ENCODE assay signal across 20 mouse cellular contexts in the genomic region with DNA sequence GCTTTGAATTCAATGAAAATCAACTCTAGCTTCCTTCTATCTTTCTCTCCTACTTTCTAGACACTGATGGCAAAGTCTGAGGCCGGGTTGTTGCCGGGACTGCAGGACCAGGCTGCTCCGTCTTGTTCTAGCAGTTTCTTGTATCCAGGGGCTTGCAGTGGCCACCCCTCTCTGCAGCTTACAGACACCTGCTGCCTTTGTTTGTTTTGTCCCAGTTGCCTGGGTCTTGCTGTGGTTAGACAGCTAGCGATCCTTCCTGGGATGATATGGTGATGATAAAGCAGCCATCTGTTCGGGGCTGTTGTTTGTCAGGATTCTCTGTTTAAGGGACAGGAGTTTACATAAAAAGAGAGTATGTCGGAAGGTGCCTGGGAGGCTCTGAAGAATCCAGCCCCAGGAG. TPM values are rescaled to one million over a fixed set of nuclear protein-coding genes. Genes with fewer than 3 reads are reported as not detected.
DNase-seq lines count a peak whose midpoint lies in the region; ATAC-seq and TF ChIP-seq lines count a peak whose summit lies in the region.
"Had no signal": no experiment of that assay in that cellular context is flagged by ENCODE, and none has a peak within 500 bp of the region (broad histone marks: within the 10 kb centered on the region; RNA-seq: fewer than 3 reads in every experiment).

No protein-coding gene starts in this region.

- H3K9ac ChIP-seq in heart, embryonic 11.5 days (ENCODE audit: low read depth, low read length), result no peak overlapping the region
- H3K9ac ChIP-seq in heart, postnatal 0 days (replicated peaks; ENCODE audit: low read depth, low read length), result no peak overlapping the region
- H3K9ac ChIP-seq in midbrain, embryonic 14.5 days (replicated peaks; ENCODE audit: low read length), result no peak overlapping the region
- H3K9ac ChIP-seq: forebrain, embryonic 13.5 days; hindbrain, embryonic 14.5 days; limb, embryonic 13.5 days; liver, embryonic 12.5 days; stomach, embryonic 15.5 days had no signal

- H3K27ac ChIP-seq in heart, embryonic 11.5 days (ENCODE audit: low read depth, low read length), result peak overlapping the region; percentile 54; the same call in 1 of the 2 replicates
- H3K27ac ChIP-seq in heart, postnatal 0 days (ENCODE audit: low read depth), result peak overlapping the region; percentile 30; the same call in 1 of the 2 replicates
- H3K27ac ChIP-seq in midbrain, embryonic 10.5 days (replicated peaks), result peak overlapping the region; percentile 64; the same call in 1 of the 2 replicates
- no peak overlapping the region for H3K27ac ChIP-seq in midbrain, embryonic 14.5 days (replicated peaks; ENCODE audit: low read depth, low read length)
- H3K27ac ChIP-seq: forebrain, embryonic 13.5 days; hindbrain, embryonic 14.5 days; limb, embryonic 13.5 days; liver, embryonic 12.5 days; stomach, embryonic 15.5 days had no signal

- intact Hi-C loops in heart, postnatal 25 days (cut with DNase I), result no loop called here
- intact Hi-C loops in heart, postnatal 14 days (cut with DNase I), result no loop called here

- TF ChIP-seq CTCF in heart, postnatal 0 days (IDR thresholded peaks at IDR 0.05; ENCODE audit: low read depth), result no peak

- no peak for TF ChIP-seq EP300 in heart, postnatal 0 days (IDR thresholded peaks at IDR 0.05; ENCODE audit: low read depth)

- peaks cover 25% of the 10 kb centered on the region; the same call in 1 of the 2 replicates for H3K36me3 ChIP-seq in heart, embryonic 11.5 days (ENCODE audit: control insufficient read depth, insufficient read depth, low read length)
- H3K36me3 ChIP-seq in heart, postnatal 0 days (replicated peaks; ENCODE audit: control insufficient read depth, insufficient read depth, low read length), result peaks cover 53% of the 10 kb centered on the region
- no peaks in the 10 kb centered on the region for H3K36me3 ChIP-seq in midbrain, embryonic 10.5 days
- no peaks in the 10 kb centered on the region for H3K36me3 ChIP-seq in midbrain, embryonic 14.5 days (ENCODE audit: control insufficient read depth, insufficient read depth, low read length)
- H3K36me3 ChIP-seq: limb, embryonic 13.5 days; liver, embryonic 12.5 days; stomach, embryonic 15.5 days had no signal

- WGBS in heart, embryonic 11.5 days (ENCODE audit: insufficient replicate concordance), result 19% methylated on average over 6 of the region's 6 CpGs
- 29% methylated on average over 6 of the region's 6 CpGs for WGBS in heart, postnatal 0 days
- 35% methylated on average over 6 of the region's 6 CpGs for WGBS in midbrain, embryonic 10.5 days
- WGBS in midbrain, embryonic 14.5 days, result 23% methylated on average over 6 of the region's 6 CpGs

- no peak overlapping the region for H3K4me2 ChIP-seq in heart, embryonic 11.5 days
- no peak overlapping the region for H3K4me2 ChIP-seq in heart, postnatal 0 days (ENCODE audit: low read depth, low read length)
- H3K4me2 ChIP-seq in midbrain, embryonic 14.5 days (ENCODE audit: low read length), result no peak overlapping the region
- H3K4me2 ChIP-seq: forebrain, embryonic 13.5 days; hindbrain, embryonic 14.5 days; limb, embryonic 13.5 days; liver, embryonic 12.5 days; stomach, embryonic 15.5 days had no signal

- no peaks in the 10 kb centered on the region for H3K27me3 ChIP-seq in heart, embryonic 11.5 days (ENCODE audit: control insufficient read depth, insufficient read depth, low read length)
- H3K27me3 ChIP-seq in heart, postnatal 0 days (ENCODE audit: control insufficient read depth, insufficient read depth, low read length), result no peaks in the 10 kb centered on the region
- no peaks in the 10 kb centered on the region for H3K27me3 ChIP-seq in midbrain, embryonic 10.5 days (ENCODE audit: low read depth, poor library complexity, severe bottlenecking)
- H3K27me3 ChIP-seq in midbrain, embryonic 14.5 days (ENCODE audit: control insufficient read depth, insufficient read depth, low read length), result no peaks in the 10 kb centered on the region
- H3K27me3 ChIP-seq: liver, embryonic 12.5 days; stomach, embryonic 15.5 days had no signal

- H3K4me1 ChIP-seq in heart, embryonic 11.5 days (ENCODE audit: control insufficient read depth, insufficient read depth, low read length), result peaks cover 43% of the 10 kb centered on the region
- H3K4me1 ChIP-seq in heart, postnatal 0 days (ENCODE audit: control insufficient read depth, insufficient read depth), result peaks cover 41% of the 10 kb centered on the region
- peaks cover 22% of the 10 kb centered on the region for H3K4me1 ChIP-seq in midbrain, embryonic 10.5 days
- H3K4me1 ChIP-seq in midbrain, embryonic 14.5 days (ENCODE audit: control insufficient read depth, insufficient read depth, low read length), result peaks cover 4% of the 10 kb centered on the region; the same call in 1 of the 2 replicates
- H3K4me1 ChIP-seq: limb, embryonic 13.5 days had no signal

- no peak for ATAC-seq in heart, embryonic 11.5 days (replicated peaks; ENCODE audit: insufficient number of reproducible peaks, low FRiP score, low TSS enrichment)
- no peak for ATAC-seq in heart, postnatal 0 days (ENCODE audit: insufficient read depth, low read depth)
- ATAC-seq in midbrain, embryonic 14.5 days (ENCODE audit: low FRiP score, low TSS enrichment), result no peak
- ATAC-seq: forebrain, embryonic 13.5 days; liver, embryonic 12.5 days; midbrain, embryonic 16.5 days had no signal

- no peak overlapping the region for H3K4me3 ChIP-seq in heart, embryonic 11.5 days (ENCODE audit: low read depth, low read length)
- no peak overlapping the region for H3K4me3 ChIP-seq in heart, postnatal 0 days (ENCODE audit: low read depth, low read length)
- H3K4me3 ChIP-seq in midbrain, embryonic 10.5 days, result no peak overlapping the region
- H3K4me3 ChIP-seq in midbrain, embryonic 14.5 days (replicated peaks; ENCODE audit: low read depth, low read length), result no peak overlapping the region
- H3K4me3 ChIP-seq: forebrain, embryonic 13.5 days; limb, embryonic 13.5 days; liver, embryonic 12.5 days; stomach, embryonic 15.5 days had no signal

- H3K9me3 ChIP-seq in heart, embryonic 11.5 days (replicated peaks; ENCODE audit: control insufficient read depth, low read length), result no peaks in the 10 kb centered on the region
- H3K9me3 ChIP-seq in heart, postnatal 0 days (replicated peaks; ENCODE audit: control insufficient read depth, low read length), result no peaks in the 10 kb centered on the region
- no peaks in the 10 kb centered on the region for H3K9me3 ChIP-seq in midbrain, embryonic 10.5 days (replicated peaks)
- no peaks in the 10 kb centered on the region for H3K9me3 ChIP-seq in midbrain, embryonic 14.5 days (ENCODE audit: control insufficient read depth, low read length)
- H3K9me3 ChIP-seq: forebrain, embryonic 13.5 days; limb, embryonic 13.5 days; liver, embryonic 12.5 days; stomach, embryonic 15.5 days had no signal

- DNase-seq in heart, postnatal 25 days (ENCODE audit: low spot score), result no peak
- no peak for DNase-seq in heart, postnatal 0 days (ENCODE audit: low spot score)
- no peak for DNase-seq in heart, postnatal 14 days
- no peak for DNase-seq in midbrain, embryonic 10.5 days (ENCODE audit: low spot score)
- DNase-seq in midbrain, embryonic 14.5 days, result no peak
- DNase-seq in embryo, embryonic 9.5 days (ENCODE audit: extremely low spot score), result no peak
- DNase-seq: adrenal gland, adult 2 months; embryo, embryonic 11 days; kidney, adult 9 months; kidney, postnatal 14 days; layer of hippocampus, postnatal 36 days; lung, adult 18-20 months had no signal

RNA-seq across cellular contexts. Expression of a gene that starts 19.0 kb away (rescaled TPM):
- 117 and 132 TPM in 2 replicates for polyA plus RNA-seq in heart, embryonic 11.5 days (2014; fragmentation: Nextera tagmentation; extraction: Ambion mirVana)
- total RNA-seq in heart, postnatal 25 days (2021), result 100 to 1,000 TPM in 1 of 2 experiments, 10 to 100 TPM in 1; 93.4 to 103 TPM
- 136 and 169 TPM in 2 replicates for total RNA-seq in heart, postnatal 0 days (2014; rRNA removed; ENCODE audit: low replicate concordance)
- 59.9 and 78.1 TPM in 2 replicates for polyA plus RNA-seq in heart, postnatal 0 days (2015; fragmentation: Nextera tagmentation; extraction: Ambion mirVana)
- total RNA-seq in heart, postnatal 14 days (2021), result 100 to 1,000 TPM; 105 to 127 TPM
- 0.78 and 1.3 TPM in 2 replicates for polyA plus RNA-seq in midbrain, embryonic 10.5 days (2016; fragmentation: Nextera tagmentation; extraction: Ambion mirVana)
- 1.6 and 2.1 TPM in 2 replicates for polyA plus RNA-seq in midbrain, embryonic 14.5 days (2014; fragmentation: Nextera tagmentation; extraction: Ambion mirVana)
- total RNA-seq: MEL had no signal

Comparison
In these comparisons a context has a peak if more than half of its experiments do, and no peak if none do; other contexts are left out.
1. RNA of a gene that starts 19.0 kb away (polyA plus RNA-seq): 117 to 132 TPM in heart, embryonic 11.5 days and 59.9 to 78.1 TPM in heart, postnatal 0 days; 1.6 to 2.1 TPM in midbrain, embryonic 14.5 days and 0.78 to 1.3 TPM in midbrain, embryonic 10.5 days; every median in the first group is over 10 times any median in the second.